Mouse (Mus musculus): ENCODE measurements at regions not wholly inside any gene's neighbourhood (a gene's known extent, or its start where the extent isn't known, plus 50 kb on each side); places are given as distances from the start of the nearest gene placed in this dataset.
A peak's percentile ranks its signal among the peaks of the same experiment; 100 is the strongest.

DNA sequence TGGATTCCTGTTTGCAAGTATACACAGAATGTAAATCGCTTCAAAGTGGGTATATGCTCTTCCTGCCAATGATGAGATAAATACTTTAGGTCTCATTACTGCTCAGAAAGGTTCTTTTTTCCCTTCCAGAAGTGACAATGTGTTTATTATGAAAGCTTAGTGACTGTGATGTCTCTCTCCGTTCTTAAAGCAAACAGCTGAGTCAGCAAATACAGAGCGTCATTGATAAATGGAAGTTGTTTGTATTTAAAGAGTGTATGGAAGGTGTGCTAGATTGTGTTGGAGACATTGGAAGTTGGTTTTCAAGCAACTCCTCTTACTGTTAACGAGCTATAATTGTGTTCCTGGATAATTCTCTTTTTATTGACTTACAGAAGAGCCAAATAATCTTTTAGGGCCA, 408.0 kb downstream of the Prr30 start:
- no peak for DNase-seq (ENCODE audit: low read depth, low spot score)

DNA sequence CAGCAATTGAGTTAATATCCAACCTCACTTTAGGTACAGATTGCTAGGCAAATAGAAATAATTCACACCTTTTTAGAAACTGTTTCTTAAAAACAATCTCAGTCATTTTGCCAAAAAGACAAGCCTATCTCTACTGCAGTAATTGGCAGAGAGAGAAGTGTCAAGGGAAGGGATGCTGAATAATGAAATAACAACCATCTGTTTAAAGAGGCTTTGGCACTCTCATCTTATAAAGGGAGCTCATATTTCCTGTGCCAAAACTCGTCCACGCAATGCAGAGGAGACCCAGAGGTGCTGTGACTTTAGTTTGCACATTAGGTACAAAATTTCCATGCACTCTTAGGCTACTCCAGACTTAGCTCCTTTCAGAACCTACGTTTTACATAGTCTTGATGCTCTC, 418.2 kb downstream of the Prr30 start:
- no peak for DNase-seq (ENCODE audit: low read depth, low spot score)

DNA sequence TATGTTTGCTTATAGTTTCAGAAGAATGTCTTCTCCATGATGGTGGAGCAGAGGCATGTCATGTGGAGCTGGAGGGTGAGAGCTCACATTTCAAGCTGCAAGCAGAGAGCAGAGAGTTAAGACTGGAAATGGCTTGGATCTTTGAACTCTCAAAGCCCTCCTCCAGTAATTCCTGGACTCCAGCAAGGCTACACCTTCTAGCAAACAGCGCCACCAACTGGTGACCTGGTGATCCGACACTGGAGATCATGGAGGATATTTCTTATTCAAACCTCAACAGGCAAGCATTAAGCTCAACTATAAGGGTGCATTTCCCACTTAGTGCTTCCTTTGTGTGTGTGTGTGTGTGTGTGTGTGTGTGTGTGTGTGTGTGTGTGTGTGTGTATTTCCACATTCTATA, 446.2 kb downstream of the Prr30 start:
- DNase-seq (ENCODE audit: low read depth, low spot score) = peak; percentile 91

DNA sequence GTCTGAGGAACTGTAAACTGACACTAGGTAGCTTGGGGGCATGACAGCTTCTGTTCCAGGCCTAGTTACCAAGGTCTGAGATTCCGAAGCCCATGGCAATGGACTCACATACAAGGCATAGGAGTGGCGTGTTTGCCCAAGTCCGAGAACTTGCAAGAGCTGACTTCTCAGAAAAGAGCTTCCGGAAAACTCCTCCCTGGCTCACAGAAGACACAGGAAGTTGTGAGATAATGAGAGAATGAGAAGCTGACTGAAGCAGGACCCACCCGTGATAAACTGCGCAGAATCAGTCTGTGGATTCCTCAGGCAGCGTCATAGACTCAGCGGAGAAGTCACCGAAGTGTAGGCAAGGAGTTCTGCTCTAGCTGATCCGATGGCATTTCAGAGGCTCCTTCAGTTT, 447.4 kb downstream of the Prr30 start:
- peak; percentile 72 for DNase-seq (ENCODE audit: low read depth, low spot score)

DNA sequence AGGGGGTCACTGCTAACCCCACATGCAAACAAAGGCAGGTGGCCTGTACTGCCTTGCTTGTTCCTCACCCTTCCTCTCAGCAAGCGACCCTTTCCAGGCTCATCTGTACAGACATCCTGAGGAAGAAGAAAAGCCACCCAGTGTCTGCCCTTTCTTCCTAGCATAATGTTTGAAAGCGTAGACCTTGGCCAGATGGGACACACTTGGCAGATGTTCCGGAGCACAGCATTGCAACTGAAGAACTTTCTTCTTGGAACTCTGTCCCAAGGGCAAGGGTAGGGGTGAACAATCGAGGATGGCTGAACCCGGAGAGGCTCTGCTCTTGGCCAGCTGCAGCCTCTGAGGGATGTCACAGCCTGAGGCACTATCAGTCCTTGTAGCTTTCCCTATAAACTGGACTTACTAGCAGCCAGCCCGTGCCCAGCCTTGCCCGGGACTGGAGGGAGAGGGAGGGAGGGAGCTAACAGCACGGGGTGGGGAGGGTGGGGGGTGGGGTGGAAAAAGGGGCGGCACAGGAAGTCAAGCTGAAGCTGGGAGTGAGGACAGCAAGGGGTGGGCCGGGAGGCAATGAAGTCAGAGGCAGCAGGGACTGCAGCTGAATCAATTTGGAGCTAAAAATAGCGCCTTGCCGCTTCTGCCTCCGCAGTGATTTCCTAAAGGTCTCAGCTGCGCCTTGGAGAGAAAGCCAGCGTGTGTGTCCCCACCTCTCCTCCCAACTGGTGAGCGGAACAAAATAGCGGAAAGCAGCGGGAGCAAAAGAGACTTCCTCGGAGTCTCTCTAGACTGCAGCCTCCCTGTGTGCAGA, 450.2 kb downstream of the Prr30 start:
- DNase-seq (ENCODE audit: low read depth, low spot score) = peak; percentile 89

DNA sequence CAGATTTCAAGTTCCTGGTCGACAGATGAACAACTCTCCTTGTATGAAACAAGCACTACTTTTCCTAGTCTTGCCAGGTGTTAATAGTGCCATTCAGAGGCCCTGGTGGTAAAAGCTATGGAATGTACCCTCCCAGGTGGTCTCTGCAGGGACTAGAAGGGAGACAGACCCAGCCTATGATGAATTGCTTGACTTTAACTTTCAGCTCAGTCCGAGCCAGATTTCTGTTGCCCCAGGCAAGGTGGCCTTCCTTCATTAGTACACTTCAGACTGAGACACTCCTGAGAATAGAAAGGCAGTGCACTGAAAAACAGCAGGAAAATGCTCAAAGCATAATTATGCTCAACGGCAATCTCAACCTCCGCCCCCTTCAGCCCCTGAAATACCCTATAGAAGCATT, 450.8 kb upstream of the Klf12 start:
- peak; percentile 12 for DNase-seq (ENCODE audit: low read depth, low spot score)

DNA sequence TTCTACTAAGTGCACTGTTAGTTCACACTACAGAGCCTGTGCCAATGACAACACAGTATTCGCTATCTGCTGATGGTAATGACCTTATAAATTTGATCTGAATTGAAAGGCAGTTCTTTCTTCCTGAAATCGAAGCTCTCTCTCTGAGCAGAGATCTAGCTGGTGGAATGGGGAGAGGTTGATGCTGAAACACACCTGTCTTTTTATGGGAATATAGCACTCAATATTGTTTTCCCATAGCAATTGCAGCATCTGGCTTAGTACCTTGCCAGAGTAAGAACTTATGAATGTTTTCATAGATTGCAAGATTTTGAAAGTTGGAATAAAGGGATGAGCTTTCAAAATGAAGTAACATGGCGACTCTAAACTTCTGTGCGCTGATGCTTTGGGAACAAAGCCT, 444.0 kb upstream of the Klf12 start:
- no peak for DNase-seq (ENCODE audit: low read depth, low spot score)

DNA sequence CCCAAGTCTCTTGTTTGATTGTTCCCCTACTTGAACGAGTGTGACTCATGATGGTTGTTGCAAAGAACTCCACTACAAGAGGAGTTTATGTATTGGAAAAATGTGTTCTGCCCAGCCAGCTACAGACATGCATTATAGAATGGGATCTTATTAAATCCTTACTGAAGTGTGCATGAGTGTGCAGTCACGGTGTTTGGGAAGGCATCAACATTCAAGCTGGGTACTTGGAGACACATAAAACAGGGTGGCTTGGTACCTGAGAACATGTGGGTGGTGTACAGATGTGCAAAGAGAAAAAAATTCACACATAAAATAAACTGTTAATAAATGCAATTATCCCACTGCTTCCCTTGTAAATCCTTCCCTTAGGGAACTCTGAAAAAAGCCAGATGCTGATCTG, 443.2 kb upstream of the Klf12 start:
- DNase-seq (ENCODE audit: low read depth, low spot score) = no peak

DNA sequence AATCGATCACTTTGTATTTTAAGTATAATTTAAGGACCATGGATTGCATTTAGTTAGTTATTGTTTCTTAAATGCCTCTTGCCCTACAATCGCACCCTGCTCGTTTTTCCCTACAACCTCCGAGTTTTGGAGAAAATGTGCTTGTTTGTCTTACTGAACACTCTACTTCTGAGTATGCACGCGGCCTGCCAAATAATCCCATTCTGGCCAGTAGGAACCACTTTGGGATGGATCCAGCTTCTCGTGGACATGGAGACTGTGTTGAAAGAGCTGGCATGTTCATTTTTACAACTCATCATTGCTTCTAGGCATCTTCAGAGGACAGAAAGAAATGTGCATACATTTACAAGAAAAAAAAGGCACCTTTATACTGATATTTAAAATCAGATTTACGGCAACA, 440.5 kb upstream of the Klf12 start:
- no peak for DNase-seq (ENCODE audit: low read depth, low spot score)

DNA sequence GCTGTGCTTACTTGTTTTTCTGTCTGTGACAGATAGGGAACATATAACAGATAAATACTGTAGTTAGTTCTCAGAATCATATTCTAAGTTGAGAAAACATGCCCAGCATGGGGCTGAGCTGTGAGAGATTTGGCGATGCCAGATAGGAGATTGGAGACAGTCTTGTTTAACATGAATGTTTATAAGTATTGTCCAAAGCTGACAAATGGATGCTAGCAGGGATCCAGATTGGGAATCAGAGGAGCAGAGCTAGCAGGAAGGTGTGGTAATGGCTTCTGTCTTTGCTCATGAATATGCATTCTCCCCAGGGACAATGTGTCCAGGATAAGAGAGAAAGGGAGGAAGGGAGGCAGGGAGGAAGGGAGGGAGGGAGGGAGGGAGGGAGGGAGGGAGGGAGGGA, 436.2 kb upstream of the Klf12 start:
- no peak for DNase-seq (ENCODE audit: low read depth, low spot score)

DNA sequence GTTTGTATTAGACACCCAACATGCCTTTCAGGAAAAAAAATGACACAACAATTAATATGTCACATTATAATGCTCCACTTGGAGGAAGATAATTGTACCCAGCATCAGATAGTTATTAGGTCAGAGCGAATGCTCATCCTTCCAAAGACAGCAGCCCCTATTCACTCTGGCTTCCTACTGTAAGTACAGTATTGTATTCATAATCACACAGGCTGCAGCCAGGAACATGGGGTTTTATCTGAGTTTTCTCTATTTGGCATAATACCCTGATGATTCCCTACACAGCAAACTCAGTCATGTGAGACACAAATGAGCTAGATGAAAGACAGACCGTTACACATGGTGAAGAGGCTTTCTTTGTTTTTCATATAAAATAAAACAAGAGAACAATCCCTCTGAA, 430.5 kb upstream of the Klf12 start:
- DNase-seq (ENCODE audit: low read depth, low spot score) = no peak

DNA sequence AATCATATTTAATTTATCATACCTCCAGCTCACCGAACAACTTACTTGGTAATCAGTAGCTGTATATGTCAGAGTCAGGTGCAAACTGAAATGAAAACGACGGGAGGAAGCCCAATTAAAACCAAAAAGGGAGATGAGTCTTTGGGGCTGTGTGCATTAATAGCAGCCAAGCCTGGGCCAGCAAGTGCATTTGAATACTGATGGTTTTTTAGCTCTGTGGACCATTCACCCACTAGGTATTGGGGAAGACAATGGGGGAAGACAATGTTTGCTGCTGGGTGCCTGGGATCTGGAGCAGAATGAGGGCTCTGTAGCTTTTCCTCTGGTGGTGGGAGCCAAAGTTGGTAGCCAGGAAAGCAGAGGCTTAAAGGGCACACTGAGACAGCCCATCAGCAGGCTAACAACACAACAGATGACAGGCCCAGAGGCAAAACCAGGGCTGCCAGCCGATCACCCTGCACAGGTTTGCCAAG, 429.6 kb upstream of the Klf12 start:
- DNase-seq (ENCODE audit: low read depth, low spot score) = no peak

DNA sequence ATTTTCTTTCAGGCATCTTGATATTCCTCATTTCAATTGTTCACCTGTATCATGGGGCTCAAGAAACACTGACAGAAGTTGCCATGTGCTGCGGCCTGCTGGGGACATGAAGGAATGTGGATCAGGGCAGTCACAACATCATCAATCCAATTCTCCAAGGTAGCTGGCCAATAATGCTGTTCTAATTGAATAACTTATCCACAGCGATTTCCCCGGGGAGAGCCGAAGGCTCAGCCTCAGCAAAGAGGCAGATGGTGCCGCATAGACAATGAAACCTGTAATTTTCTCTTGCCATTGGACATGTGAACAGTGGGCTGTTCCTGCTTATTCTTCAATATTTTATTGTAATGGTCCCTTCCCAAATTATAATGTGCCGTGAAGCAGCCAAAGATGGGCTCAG, 429.1 kb upstream of the Klf12 start:
- DNase-seq (ENCODE audit: low read depth, low spot score) = no peak

DNA sequence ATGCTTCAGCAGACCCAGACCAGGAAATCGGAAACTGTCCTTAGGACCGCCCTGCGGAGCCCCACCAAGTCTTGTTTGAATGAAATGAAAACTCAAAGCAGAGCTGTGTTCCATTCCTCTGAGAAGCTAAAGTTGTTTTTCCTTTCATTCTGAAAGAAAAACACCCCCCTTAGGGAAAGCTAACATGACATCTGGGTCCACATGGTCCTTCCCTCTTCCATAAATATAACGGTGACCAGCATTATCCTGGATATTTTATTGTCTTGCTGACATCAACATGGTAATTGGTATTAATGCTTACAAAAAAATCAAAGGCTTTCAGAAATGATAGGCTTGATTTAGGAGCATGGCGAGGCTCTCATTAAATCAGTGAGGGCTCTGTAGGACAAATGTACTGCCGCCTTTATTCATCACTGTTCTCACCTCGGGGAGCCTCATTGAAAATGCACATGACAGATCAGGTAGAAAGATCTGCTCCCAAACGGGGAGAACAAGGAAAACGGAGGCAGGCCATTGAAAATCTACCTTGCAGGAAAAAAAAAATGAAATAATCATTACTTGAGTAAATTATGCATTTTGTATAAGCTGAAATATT, 381.0 kb upstream of the Klf12 start:
- no peak for DNase-seq (ENCODE audit: low read depth, low spot score)

DNA sequence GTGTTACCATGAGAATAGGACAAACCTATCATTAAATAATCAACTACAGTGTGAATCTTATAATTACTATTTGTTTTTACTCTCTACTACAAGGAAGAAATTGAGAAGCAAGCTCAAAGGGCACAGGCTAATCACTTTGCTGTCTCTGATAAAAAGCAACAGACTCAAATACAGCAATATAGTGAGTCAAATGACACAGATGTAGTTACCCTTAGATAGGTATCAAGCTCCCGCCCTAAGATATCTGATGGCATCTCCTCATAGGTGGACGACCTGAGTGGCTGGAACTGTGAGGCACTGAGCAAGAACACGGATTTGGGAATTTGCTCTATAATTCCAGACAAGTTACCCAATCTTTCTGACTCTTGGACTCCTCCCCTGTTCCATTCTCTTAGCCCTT, 379.7 kb upstream of the Klf12 start:
- DNase-seq (ENCODE audit: low read depth, low spot score) = no peak

DNA sequence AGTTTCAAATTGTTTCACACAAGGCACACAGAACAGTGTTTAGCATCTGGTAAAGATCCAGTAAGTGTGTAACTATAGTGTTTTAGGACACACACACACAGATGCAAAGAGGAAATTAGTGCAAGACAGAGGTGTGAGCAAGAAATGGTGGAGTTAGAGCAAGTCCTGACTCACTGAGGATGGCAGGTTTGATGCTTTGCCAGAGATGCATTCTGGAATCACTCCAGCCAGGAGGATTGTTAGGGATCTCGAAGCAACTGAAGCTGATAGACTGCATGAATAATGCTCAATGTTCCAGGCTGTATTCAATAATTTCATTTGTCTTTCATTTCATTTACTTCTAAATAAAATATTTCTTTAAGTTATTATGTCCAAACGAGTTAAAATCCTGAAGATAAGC, 357.6 kb upstream of the Klf12 start:
- DNase-seq (ENCODE audit: low read depth, low spot score) = no peak

DNA sequence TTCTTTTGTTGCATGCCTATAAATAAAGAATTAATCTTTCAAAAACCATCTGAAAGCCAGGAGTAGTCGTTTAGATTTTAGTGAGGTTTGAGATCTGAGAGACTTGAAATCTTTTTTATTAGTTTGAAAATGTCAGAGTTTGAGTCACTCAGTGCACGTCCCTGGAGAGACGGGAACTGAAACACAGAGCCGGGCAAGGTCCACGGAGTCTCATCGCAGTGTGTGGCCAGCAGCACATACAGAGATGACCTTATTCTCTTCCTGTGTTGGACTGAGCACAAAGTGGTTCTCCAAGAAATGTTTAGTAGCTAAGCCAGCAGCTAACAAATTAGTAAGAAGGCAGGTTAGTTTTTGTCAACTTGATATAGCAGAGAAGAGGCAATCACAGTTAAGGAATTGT, 350.0 kb upstream of the Klf12 start:
- no peak for DNase-seq (ENCODE audit: low read depth, low spot score)

DNA sequence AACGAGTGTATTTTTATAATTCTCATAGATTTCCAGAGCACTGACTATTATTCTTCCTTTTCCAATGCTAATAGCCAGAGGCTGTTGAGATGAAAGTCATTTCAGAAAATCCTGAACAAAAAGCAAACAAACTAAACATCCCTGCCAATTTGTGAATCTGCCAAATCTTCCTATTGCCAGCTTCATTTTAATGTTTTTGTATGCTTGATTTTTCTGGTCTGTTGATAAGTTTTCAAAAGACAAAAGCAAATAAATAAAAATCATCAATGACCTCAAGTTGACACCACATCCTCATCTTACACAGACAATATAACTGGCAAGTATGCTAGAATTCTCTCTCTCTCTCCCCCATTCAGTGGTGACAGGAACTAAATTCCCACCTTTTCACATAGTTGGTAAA, 347.2 kb upstream of the Klf12 start:
- DNase-seq (ENCODE audit: low read depth, low spot score) = no peak

DNA sequence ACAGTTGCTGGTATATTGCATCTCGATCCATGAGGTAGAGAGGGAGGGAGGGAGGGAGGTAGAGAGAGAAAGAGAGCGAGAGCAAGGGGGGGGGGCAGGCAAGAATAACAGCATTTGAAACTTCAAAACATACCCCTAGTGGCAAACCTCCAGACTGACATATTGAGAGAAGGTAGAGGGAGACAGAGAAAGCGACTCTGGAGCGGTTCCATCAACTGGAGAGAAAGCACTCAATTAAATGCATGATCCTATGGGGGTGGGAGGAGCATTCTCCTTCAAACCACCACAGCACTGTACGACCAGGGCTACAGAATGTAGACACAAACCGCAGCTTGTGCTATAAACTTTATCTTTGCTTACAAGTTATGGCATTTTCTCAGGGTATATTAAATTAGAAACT, 345.7 kb upstream of the Klf12 start:
- peak; percentile 10 for DNase-seq (ENCODE audit: low read depth, low spot score)

DNA sequence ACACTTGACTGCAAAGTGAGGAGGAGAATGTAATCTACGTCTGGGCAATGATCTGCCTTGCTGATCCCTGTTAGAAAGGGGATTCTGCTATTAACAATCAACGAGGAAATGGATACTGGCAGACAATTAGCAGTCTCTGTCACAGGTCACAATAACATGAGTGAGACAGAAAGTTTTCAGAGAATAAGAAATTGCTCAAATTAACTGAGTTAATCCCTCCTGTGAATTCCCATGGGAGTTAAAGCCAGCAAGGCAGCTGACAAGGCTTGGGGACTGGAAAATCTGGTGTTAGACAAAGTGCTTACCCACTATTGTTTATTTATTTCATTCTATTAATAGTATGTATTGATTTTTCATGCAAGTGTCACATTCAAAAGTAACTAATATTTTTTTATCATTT, 343.0 kb upstream of the Klf12 start:
- no peak for DNase-seq (ENCODE audit: low read depth, low spot score)

DNA sequence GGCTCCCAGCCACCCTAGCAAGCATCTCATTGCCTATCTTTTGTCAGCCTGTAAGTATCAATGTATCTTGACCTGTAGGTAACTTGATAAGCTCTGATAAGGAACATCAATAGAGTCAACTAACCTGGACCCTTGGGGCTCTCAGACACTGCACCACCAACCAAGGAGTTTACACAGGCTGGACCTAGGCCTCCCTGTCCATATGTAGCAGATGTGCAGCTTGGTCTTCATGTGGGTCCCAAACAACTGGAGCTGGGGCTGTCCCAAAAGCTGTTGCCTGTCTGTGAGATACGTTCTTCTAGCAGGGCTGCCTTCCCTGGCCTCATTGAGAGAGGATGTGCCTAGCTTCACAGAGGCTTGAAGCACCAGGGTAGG, 335.2 kb upstream of the Klf12 start:
- DNase-seq (ENCODE audit: low read depth, low spot score) = no peak

DNA sequence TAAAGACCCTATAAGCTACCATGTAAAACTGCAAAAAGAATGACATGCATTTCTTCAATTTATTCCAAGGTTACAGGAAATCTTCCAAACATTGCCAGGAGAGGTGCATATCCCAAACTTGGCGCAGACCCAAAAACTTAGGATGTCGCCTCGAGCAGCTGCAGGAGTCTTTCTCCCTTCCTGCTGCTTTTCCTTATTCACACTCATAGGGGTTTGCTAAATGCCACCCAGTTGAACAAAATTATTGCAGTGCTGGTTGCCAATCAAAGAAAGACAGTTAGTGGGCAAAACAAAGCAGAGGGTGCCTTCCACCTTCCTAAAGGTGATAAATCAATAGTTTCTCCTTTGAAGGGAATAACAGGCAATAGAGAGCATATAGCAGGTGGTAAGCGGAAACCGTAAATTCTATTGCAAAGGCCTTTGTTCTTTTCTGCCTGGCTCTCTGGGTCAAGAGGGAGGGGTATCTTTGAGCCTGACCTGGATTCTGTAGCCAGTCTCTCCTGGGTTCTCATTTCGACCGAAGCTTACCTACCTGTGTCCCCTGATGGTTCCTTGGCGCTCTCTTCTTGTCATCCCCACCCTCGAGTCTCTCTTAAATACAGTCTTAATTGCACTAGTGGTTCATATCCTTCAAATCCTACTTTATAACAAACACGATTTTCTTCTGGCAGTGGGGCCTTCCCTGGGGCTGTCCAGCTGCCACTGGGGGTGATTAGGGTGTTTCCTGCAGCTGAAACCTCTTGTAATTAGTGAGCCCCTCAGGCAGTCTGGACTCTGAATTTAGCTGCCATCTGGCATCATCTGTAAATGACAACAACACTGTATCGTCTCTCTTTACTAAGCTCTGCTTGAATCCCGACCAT, 334.5 kb upstream of the Klf12 start:
- no peak for DNase-seq (ENCODE audit: low read depth, low spot score)

Measured in ZHBTc4 (cell line).